ENCODE assay signal across 1 mouse cellular context in the genomic region with DNA sequence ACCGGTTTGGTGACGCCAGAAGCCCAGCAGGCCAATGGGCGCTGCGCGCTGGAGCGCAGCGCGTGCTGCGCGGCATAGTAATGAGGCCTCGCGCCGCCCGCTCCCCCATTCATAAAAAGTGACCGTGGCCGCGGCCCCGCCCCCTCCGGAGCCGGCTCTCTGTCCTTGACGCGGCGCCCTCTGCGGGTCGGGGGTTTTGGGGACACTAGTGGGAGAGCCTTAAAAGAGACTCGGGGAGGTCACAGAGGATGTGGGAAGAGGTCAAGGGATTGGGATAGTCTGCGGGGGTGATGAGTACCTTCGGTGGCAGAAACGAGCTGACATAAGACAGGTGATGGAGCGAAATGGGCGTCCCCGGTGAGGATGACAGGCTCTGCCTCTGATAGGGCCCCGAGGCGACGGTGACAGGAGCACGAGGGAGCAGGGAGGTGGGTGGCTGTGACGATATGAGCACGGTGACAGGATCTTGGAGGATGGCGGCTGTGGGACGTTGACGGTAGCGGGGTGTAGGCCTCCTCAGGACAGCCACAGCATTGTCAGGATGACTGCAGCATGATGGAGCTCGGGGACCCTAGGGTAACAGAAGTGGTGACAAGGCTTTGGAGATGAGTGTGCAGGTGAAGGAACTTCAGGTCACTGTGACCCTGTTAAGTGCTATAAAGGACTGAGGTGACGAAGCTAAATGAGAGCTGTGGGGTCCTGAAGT.
TF ChIP-seq lines count a peak whose summit lies in the region.

No protein-coding gene starts in this region.

TF ChIP-seq in C2C12, 6 proteins besides CTCF, POLR2A, EP300 and RAD21:
- TF ChIP-seq MYOD1 (IDR thresholded peaks at IDR 0.05; ENCODE audit: control insufficient read depth, insufficient read length, low read depth), result no peak
- peak; percentile 64 for TF ChIP-seq MAX (IDR thresholded peaks at IDR 0.05)
